Mouse (Mus musculus): ENCODE measurements around the gene Eif4ebp2.
A peak's percentile ranks its signal among the peaks of the same experiment; 100 is the strongest.

Eif4ebp2 gene

GRCm38 (mm10) chr10:61452645-61453044 is at the start of gene Eif4ebp2:
TSS of gene Eif4ebp2 (minus strand) at chr10:61452661.
- DNase-seq (ENCODE audit: low read depth, low spot score) = peak; percentile 98

GRCm38 (mm10) chr10:61500756-61501155 is 48.3 kb upstream of the Eif4ebp2 start:
- no peak for DNase-seq (ENCODE audit: low read depth, low spot score)

- DNase-seq (ENCODE audit: low read depth, low spot score) = no peak
These were observed 47.3 kb upstream of the Eif4ebp2 start for GRCm38 (mm10) chr10:61499505-61500466.

- DNase-seq (ENCODE audit: low read depth, low spot score) = no peak
These were observed 43.8 kb upstream of the Eif4ebp2 start for GRCm38 (mm10) chr10:61496231-61496630.

GRCm38 (mm10) chr10:61495461-61495860 is 43.0 kb upstream of the Eif4ebp2 start:
- DNase-seq (ENCODE audit: low read depth, low spot score) = no peak

GRCm38 (mm10) chr10:61492040-61492439 is 39.6 kb upstream of the Eif4ebp2 start:
- DNase-seq (ENCODE audit: low read depth, low spot score) = peak; percentile 62

- DNase-seq (ENCODE audit: low read depth, low spot score) = no peak
These were observed 39.1 kb upstream of the Eif4ebp2 start for GRCm38 (mm10) chr10:61491573-61491972.

GRCm38 (mm10) chr10:61488522-61489110 is 36.2 kb upstream of the Eif4ebp2 start:
- no peak for DNase-seq (ENCODE audit: low read depth, low spot score)

GRCm38 (mm10) chr10:61486551-61487339 is 34.3 kb upstream of the Eif4ebp2 start:
- DNase-seq (ENCODE audit: low read depth, low spot score) = no peak

GRCm38 (mm10) chr10:61484801-61485200 is 32.3 kb upstream of the Eif4ebp2 start:
- DNase-seq (ENCODE audit: low read depth, low spot score) = no peak

GRCm38 (mm10) chr10:61482771-61483170 is 30.3 kb upstream of the Eif4ebp2 start:
- DNase-seq (ENCODE audit: low read depth, low spot score) = no peak

GRCm38 (mm10) chr10:61480488-61480887 is 28.0 kb upstream of the Eif4ebp2 start:
- DNase-seq (ENCODE audit: low read depth, low spot score) = no peak

GRCm38 (mm10) chr10:61479927-61480326 is 27.5 kb upstream of the Eif4ebp2 start:
- no peak for DNase-seq (ENCODE audit: low read depth, low spot score)

GRCm38 (mm10) chr10:61479461-61479860 is 27.0 kb upstream of the Eif4ebp2 start:
- no peak for DNase-seq (ENCODE audit: low read depth, low spot score)

GRCm38 (mm10) chr10:61476440-61477165 is 24.1 kb upstream of the Eif4ebp2 start:
- DNase-seq (ENCODE audit: low read depth, low spot score) = no peak

GRCm38 (mm10) chr10:61475594-61476439 is 23.4 kb upstream of the Eif4ebp2 start, which contains the start of gene Lrrc20:
TSS of gene Lrrc20 (plus strand) at chr10:61475801.
- peak; percentile 75 for DNase-seq (ENCODE audit: low read depth, low spot score)

GRCm38 (mm10) chr10:61474344-61474743 is 21.9 kb upstream of the Eif4ebp2 start:
- DNase-seq (ENCODE audit: low read depth, low spot score) = no peak

GRCm38 (mm10) chr10:61473640-61474039 is 21.2 kb upstream of the Eif4ebp2 start:
- no peak for DNase-seq (ENCODE audit: low read depth, low spot score)

GRCm38 (mm10) chr10:61468900-61469299 is 16.4 kb upstream of the Eif4ebp2 start:
- DNase-seq (ENCODE audit: low read depth, low spot score) = no peak

- no peak for DNase-seq (ENCODE audit: low read depth, low spot score)
These were observed 14.4 kb upstream of the Eif4ebp2 start for GRCm38 (mm10) chr10:61466873-61467272.
